21 mouse cellular contexts compared by ENCODE assay signal in genomic region chr1:91201122-91201521, GRCm38 (mm10). TPM values are rescaled to one million over a fixed set of nuclear protein-coding genes. Genes with fewer than 3 reads are reported as not detected.
DNase-seq lines count a peak whose midpoint lies in the region; ATAC-seq and TF ChIP-seq lines count a peak whose summit lies in the region.
"Had no signal": no experiment of that assay in that cellular context is flagged by ENCODE, and none has a peak within 500 bp of the region (broad histone marks: within the 10 kb centered on the region; RNA-seq: fewer than 3 reads in every experiment).

No protein-coding gene starts in this region.

- WGBS in forebrain, embryonic 14.5 days = 18% methylated on average over 3 of the region's 3 CpGs
- 23% methylated on average over 3 of the region's 3 CpGs for WGBS in forebrain, postnatal 0 days
- 35% methylated on average over 3 of the region's 3 CpGs for WGBS in heart, embryonic 16.5 days
- WGBS in thymus, adult 2 months = 73% methylated on average over 3 of the region's 3 CpGs

- H3K4me2 ChIP-seq in forebrain, embryonic 14.5 days (ENCODE audit: low read length) = no peak overlapping the region
- no peak overlapping the region for H3K4me2 ChIP-seq in forebrain, postnatal 0 days (ENCODE audit: low read depth)
- H3K4me2 ChIP-seq in heart, embryonic 16.5 days (ENCODE audit: low read depth, low read length) = no peak overlapping the region
- H3K4me2 ChIP-seq: embryonic facial prominence, embryonic 15.5 days; hindbrain, embryonic 15.5 days had no signal

- DNase-seq in forebrain, embryonic 14.5 days (ENCODE audit: low spot score) = peak; percentile 59
- DNase-seq in forebrain, postnatal 0 days = no peak
- DNase-seq in heart, adult 9 months (ENCODE audit: low spot score in 2 of 2) = no peak
- DNase-seq in thymus, postnatal 4 days = peak; percentile 11
- no peak for DNase-seq in thymus, adult 2 months
- DNase-seq: adrenal gland, adult 8-10 months; cerebellum, adult 11-12 months; cerebellum, adult 9-10 months; cerebellum, postnatal 25 days; gastrocnemius, postnatal 14 days; heart, adult 2 months; heart, postnatal 36 days; kidney, adult 8-10 months had no signal

- H3K4me1 ChIP-seq in forebrain, embryonic 14.5 days (ENCODE audit: control insufficient read depth, insufficient read depth, low read length) = peaks cover 3% of the 10 kb centered on the region; the same call in 1 of the 2 replicates
- H3K4me1 ChIP-seq in forebrain, postnatal 0 days (ENCODE audit: insufficient read depth) = peaks cover 8% of the 10 kb centered on the region
- H3K4me1 ChIP-seq in heart, embryonic 16.5 days (ENCODE audit: control insufficient read depth, insufficient read depth, low read length) = peaks cover 8% of the 10 kb centered on the region
- H3K4me1 ChIP-seq in thymus, adult 2 months (replicated peaks; ENCODE audit: control insufficient read depth, insufficient read depth, low read length) = peaks cover 25% of the 10 kb centered on the region

- TF ChIP-seq CTCF in forebrain, postnatal 0 days (IDR thresholded peaks at IDR 0.05; ENCODE audit: low read depth) = no peak
- no peak for TF ChIP-seq CTCF in thymus, adult 2 months (IDR thresholded peaks at IDR 0.05; ENCODE audit: borderline replicate concordance, control insufficient read depth, extremely low read depth, insufficient read depth, low read length, poor library complexity)

- H3K9ac ChIP-seq in forebrain, embryonic 14.5 days (ENCODE audit: low read length) = no peak overlapping the region
- H3K9ac ChIP-seq in forebrain, postnatal 0 days = no peak overlapping the region
- no peak overlapping the region for H3K9ac ChIP-seq in heart, embryonic 16.5 days (ENCODE audit: low read length)
- H3K9ac ChIP-seq: embryonic facial prominence, embryonic 15.5 days; hindbrain, embryonic 15.5 days had no signal

- TF ChIP-seq POLR2A in thymus, adult 2 months (IDR thresholded peaks at IDR 0.05; ENCODE audit: control insufficient read depth, extremely low read depth, insufficient read depth, low read length, poor library complexity) = no peak

- no peaks in the 10 kb centered on the region for H3K27me3 ChIP-seq in forebrain, embryonic 14.5 days (replicated peaks; ENCODE audit: control insufficient read depth, insufficient read depth, low read length)
- H3K27me3 ChIP-seq in forebrain, postnatal 0 days (ENCODE audit: insufficient read depth, low read length) = no peaks in the 10 kb centered on the region
- no peaks in the 10 kb centered on the region for H3K27me3 ChIP-seq in heart, embryonic 16.5 days (ENCODE audit: control insufficient read depth, insufficient read depth, low read length)
- no peaks in the 10 kb centered on the region for H3K27me3 ChIP-seq in thymus, adult 2 months (ENCODE audit: control insufficient read depth, insufficient read depth, low read length)
- H3K27me3 ChIP-seq: CH12.LX; embryonic facial prominence, embryonic 15.5 days; hindbrain, embryonic 15.5 days had no signal

- no peaks in the 10 kb centered on the region for H3K9me3 ChIP-seq in forebrain, embryonic 14.5 days (replicated peaks; ENCODE audit: control insufficient read depth, low read length)
- no peaks in the 10 kb centered on the region for H3K9me3 ChIP-seq in forebrain, postnatal 0 days (ENCODE audit: low read length)
- 0 out of 2 replicates have a peak, but pooled peaks cover 3% of the 10 kb centered on the region for H3K9me3 ChIP-seq in heart, embryonic 16.5 days (replicated peaks; ENCODE audit: control insufficient read depth, low read length)
- H3K9me3 ChIP-seq: embryonic facial prominence, embryonic 15.5 days; hindbrain, embryonic 15.5 days had no signal

- no peak overlapping the region for H3K4me3 ChIP-seq in forebrain, embryonic 14.5 days (ENCODE audit: low read depth, low read length)
- no peak overlapping the region for H3K4me3 ChIP-seq in forebrain, postnatal 0 days (ENCODE audit: low read depth, low read length)
- no peak overlapping the region for H3K4me3 ChIP-seq in heart, embryonic 16.5 days (ENCODE audit: low read length)
- no peak overlapping the region for H3K4me3 ChIP-seq in thymus, adult 2 months (ENCODE audit: control insufficient read depth, insufficient read depth, low read length)
- H3K4me3 ChIP-seq: embryonic facial prominence, embryonic 15.5 days; erythroblast, embryonic 14.5 days; heart, adult 2 months; hindbrain, embryonic 15.5 days had no signal

- ATAC-seq in forebrain, embryonic 14.5 days = no peak
- no peak for ATAC-seq in forebrain, postnatal 0 days
- no peak for ATAC-seq in heart, embryonic 16.5 days (replicated peaks; ENCODE audit: extremely low read depth, insufficient read depth, low FRiP score)
- no peak for ATAC-seq in inflammation-experienced regulatory T-cells, adult 6 months
- ATAC-seq: intestine, postnatal 0 days had no signal

- no peaks in the 10 kb centered on the region for H3K36me3 ChIP-seq in forebrain, embryonic 14.5 days (ENCODE audit: control insufficient read depth, insufficient read depth, low read length)
- H3K36me3 ChIP-seq in forebrain, postnatal 0 days (ENCODE audit: insufficient read depth) = no peaks in the 10 kb centered on the region
- peaks cover 6% of the 10 kb centered on the region for H3K36me3 ChIP-seq in heart, embryonic 16.5 days (ENCODE audit: control insufficient read depth, insufficient read depth)
- peaks cover 74% of the 10 kb centered on the region for H3K36me3 ChIP-seq in thymus, adult 2 months (ENCODE audit: control insufficient read depth, insufficient read depth, low read length)
- H3K36me3 ChIP-seq: embryonic facial prominence, embryonic 15.5 days; hindbrain, embryonic 15.5 days had no signal

- H3K27ac ChIP-seq in forebrain, embryonic 14.5 days (ENCODE audit: low read depth, low read length) = no peak overlapping the region
- H3K27ac ChIP-seq in forebrain, postnatal 0 days (ENCODE audit: low read depth, low read length) = no peak overlapping the region
- peak overlapping the region; percentile 30 for H3K27ac ChIP-seq in heart, embryonic 16.5 days (ENCODE audit: low read length)
- H3K27ac ChIP-seq in thymus, adult 2 months (ENCODE audit: control insufficient read depth, insufficient read depth, low read length) = no peak overlapping the region
- H3K27ac ChIP-seq: embryonic facial prominence, embryonic 15.5 days; heart, adult 2 months; hindbrain, embryonic 15.5 days had no signal

RNA-seq across cellular contexts. Expression of gene Ramp1, which starts 21.5 kb away (rescaled TPM):
- polyA plus RNA-seq in forebrain, embryonic 14.5 days (2014; fragmentation: Nextera tagmentation; extraction: Ambion mirVana) = 2.6 and 3.0 TPM in 2 replicates
- total RNA-seq in forebrain, postnatal 0 days (2014; rRNA removed) = 14.4 and 16.8 TPM in 2 replicates
- polyA plus RNA-seq in forebrain, postnatal 0 days (2015; fragmentation: Nextera tagmentation; extraction: Ambion mirVana) = 21.3 and 23.2 TPM in 2 replicates
- 59.3 and 61.0 TPM in 2 replicates for polyA plus RNA-seq in heart, embryonic 16.5 days (2015; fragmentation: Nextera tagmentation; extraction: Ambion mirVana)
- polyA plus RNA-seq in thymus, adult 2 months (2012; rRNA removed) = 261 and 288 TPM in 2 replicates
- 10 to 100 TPM; 10.3 to 37.8 (median 35.7) TPM for polyA plus RNA-seq in inflammation-experienced regulatory T-cells, adult 6 months (2017; shearing (Covaris generic))
- total RNA-seq: CH12.LX had no signal

RNA-seq across cellular contexts. Expression of gene Ube2f, which starts 49.0 kb away (rescaled TPM):
- polyA plus RNA-seq in forebrain, embryonic 14.5 days (2014; fragmentation: Nextera tagmentation; extraction: Ambion mirVana) = 73.0 and 78.8 TPM in 2 replicates
- 38.1 and 38.7 TPM in 2 replicates for total RNA-seq in forebrain, postnatal 0 days (2014; rRNA removed)
- 44.1 and 45.3 TPM in 2 replicates for polyA plus RNA-seq in forebrain, postnatal 0 days (2015; fragmentation: Nextera tagmentation; extraction: Ambion mirVana)
- polyA plus RNA-seq in heart, embryonic 16.5 days (2015; fragmentation: Nextera tagmentation; extraction: Ambion mirVana) = 68.9 and 71.7 TPM in 2 replicates
- polyA plus RNA-seq in thymus, adult 2 months (2012; rRNA removed) = 32.5 and 36.7 TPM in 2 replicates
- polyA plus RNA-seq in inflammation-experienced regulatory T-cells, adult 6 months (2017; shearing (Covaris generic)) = 100 to 1,000 TPM in 2 of 3 experiments, 10 to 100 TPM in 1; 86.0 to 104 (median 100) TPM

RNA-seq across cellular contexts. Expression of gene Rbm44, which starts 56.2 kb away (rescaled TPM):
- polyA plus RNA-seq in forebrain, embryonic 14.5 days (2014; fragmentation: Nextera tagmentation; extraction: Ambion mirVana) = 0.15 and 0.17 TPM in 2 replicates
- total RNA-seq in forebrain, postnatal 0 days (2014; rRNA removed) = 0.29 TPM in 1 of 2 replicates, not detected in the other
- polyA plus RNA-seq in forebrain, postnatal 0 days (2015; fragmentation: Nextera tagmentation; extraction: Ambion mirVana) = 0.11 and 0.19 TPM in 2 replicates
- polyA plus RNA-seq in heart, embryonic 16.5 days (2015; fragmentation: Nextera tagmentation; extraction: Ambion mirVana) = 3.2 TPM in 2 replicates
- 0.27 and 0.70 TPM in 2 replicates for polyA plus RNA-seq in thymus, adult 2 months (2012; rRNA removed)
- polyA plus RNA-seq in inflammation-experienced regulatory T-cells, adult 6 months (2017; shearing (Covaris generic)) = 1 to 10 TPM in 2 of 3 experiments, not detected in 1; 1.3 to 8.0 TPM
- total RNA-seq: adrenal gland, adult 8-10 months; gastrocnemius, adult 18-20 months; gastrocnemius, postnatal 14 days; heart, adult 2 months; heart, postnatal 36 days had no signal
- polyA plus RNA-seq: erythroblast, embryonic 14.5 days; heart, adult 2 months had no signal

Comparison
In these comparisons a context has a peak if more than half of its experiments do, and no peak if none do; other contexts are left out.
1. DNase-seq: peak in forebrain, embryonic 14.5 days (single experiment) and thymus, postnatal 4 days (single experiment); none in forebrain, postnatal 0 days (single experiment), heart, adult 9 months (0 of 2) and thymus, adult 2 months (single experiment).